Mouse (Mus musculus) bone marrow macrophage, adult 2 months (primary cell): ENCODE results near the gene Armc10. TPM values are rescaled to one million over a fixed set of nuclear protein-coding genes. Genes with fewer than 3 reads are reported as not detected.

Experiments
- H3K27ac ChIP-seq: 2 replicates; pipeline ENCODE4 v1.5.1; 2012; ENCODE audit warnings: low read depth, low read length; ENCODE audit not compliant: insufficient read depth
- H3K4me1 ChIP-seq: 2 replicates; pipeline ENCODE4 v1.6.1; 2012; ENCODE audit warnings: low read length; ENCODE audit not compliant: control insufficient read depth, insufficient read depth
- H3K4me3 ChIP-seq: 2 replicates; pipeline ENCODE4 v1.5.1; 2012; ENCODE audit warnings: mild to moderate bottlenecking, low read length, moderate library complexity; ENCODE audit not compliant: insufficient read depth
- CTCF ChIP-seq: IDR thresholded peaks from 2 replicates; pipeline ENCODE4 v1.5.1; 2012; ENCODE audit warnings: low read depth, mild to moderate bottlenecking, low read length, moderate library complexity
- POLR2A ChIP-seq: IDR thresholded peaks from 2 replicates; pipeline ENCODE4 v1.6.1; 2012; ENCODE audit warnings: mild to moderate bottlenecking, low read depth, low read length, borderline replicate concordance
- polyA plus RNA-seq: library from polyadenylated mRNA; stranded (reverse); fragments of >200 nt; gene quantifications from 2 replicates; pipeline ENCODE4 v1.2.4, GENCODE M21; 2012; ENCODE audit not compliant: missing spikeins, insufficient read depth, insufficient read length

Armc10 gene
- polyA plus RNA-seq, 1 experiment, result 33.2 TPM

DNA sequence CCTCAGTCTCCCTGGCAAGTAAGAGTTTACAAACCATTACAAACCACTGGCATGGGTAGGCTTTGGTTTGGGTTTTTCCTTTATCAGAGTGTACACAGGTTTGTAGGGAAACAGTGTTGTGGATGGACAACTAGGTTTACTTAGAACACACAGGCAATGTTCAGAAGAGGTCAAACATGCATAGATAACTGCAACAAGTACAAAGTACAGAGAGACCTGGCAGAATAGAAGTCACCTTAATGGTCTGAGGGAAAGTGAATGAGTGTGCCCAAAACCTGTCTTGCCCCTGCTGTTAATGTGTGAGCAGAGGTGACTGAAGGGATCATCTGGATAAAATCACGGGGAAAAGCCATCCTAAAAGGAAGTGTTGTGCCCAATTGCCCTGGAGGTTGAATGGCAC, 2.0 kb upstream of the Armc10 start:
- no peak overlapping the region for H3K27ac ChIP-seq
- peaks cover 6% of the 10 kb centered on the region for H3K4me1 ChIP-seq
- H3K4me3 ChIP-seq, result no peak overlapping the region
- TF ChIP-seq CTCF (no peak), POLR2A (no peak)

DNA sequence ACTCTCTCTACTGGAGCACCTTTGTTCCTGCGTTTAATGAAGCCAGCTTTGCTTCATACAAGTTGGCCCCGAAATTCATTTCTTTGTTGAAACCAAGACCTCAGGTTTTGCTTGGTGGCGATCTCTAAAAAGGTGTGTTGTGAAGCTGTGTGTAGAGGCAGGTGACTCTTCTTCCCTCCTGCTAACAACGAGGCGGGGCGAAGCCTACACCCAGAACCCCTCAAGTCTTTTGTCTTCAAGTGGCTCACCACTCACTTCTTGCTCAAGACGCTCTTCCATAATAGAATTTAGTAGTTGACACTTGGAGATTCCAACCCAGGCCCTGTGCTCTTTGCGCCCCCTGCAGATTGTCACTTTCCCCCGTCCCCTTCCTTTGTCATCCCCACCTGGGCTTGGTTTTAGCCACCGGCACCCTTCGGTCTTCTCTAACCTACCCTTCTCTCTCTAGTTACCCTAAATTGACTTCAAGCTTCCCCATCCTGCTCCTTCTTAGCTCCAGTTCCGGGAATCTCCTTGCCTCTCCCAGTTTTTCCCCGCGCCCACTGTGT, 648 bp upstream of the Armc10 start:
- no peak for TF ChIP-seq POLR2A
- TF ChIP-seq CTCF, result no peak; the same call in 1 of the 2 replicates
- H3K4me3 ChIP-seq, result peak overlapping the region; percentile 41
- peaks cover 6% of the 10 kb centered on the region for H3K4me1 ChIP-seq
- H3K27ac ChIP-seq, result no peak overlapping the region

DNA sequence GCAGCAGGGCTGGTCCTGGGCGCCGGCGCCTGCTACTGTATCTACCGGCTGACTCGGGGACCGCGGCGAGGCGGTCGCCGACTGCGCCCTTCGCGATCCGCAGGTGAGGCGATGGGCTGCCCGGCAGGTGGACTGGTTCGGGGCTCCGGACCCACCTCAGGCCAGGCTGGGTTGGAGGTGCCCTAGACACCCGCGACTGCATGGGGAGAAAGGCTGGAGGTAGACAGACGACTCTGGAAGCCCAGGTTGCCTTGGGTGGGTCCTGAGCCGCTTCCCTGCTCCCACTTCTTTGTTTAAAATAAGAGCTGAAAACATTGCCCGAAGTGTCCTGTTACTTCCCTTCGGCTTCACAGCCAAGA, 499 bp downstream of the Armc10 start:
- Histone ChIP-seq H3K4me1 (peaks cover 6% of the 10 kb centered on the region), H3K4me3 (peak overlapping the region; percentile 81), H3K27ac (peak overlapping the region; percentile 55)
- no peak for TF ChIP-seq CTCF
- TF ChIP-seq POLR2A, result no peak

DNA sequence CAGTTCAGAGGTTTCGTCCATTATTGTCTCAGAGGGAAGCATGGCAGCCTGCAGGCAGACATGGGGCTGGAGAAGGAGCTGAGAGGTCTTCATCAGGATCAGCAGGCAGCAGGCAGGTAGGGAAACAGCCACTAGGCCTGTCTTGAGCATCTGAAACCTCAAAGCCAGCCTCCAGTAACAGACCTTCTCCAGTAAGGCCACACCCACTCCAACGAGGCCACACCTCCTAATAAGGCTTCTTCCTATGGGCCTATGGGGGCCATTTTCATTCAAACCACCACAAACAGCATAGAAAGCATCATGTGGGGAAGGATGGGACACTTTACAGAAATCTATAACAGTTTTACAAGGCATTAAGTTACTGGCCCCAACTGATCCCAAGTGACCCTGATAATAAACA, 5.1 kb downstream of the Armc10 start:
- no peak overlapping the region for H3K4me3 ChIP-seq
- no peak for TF ChIP-seq CTCF
- TF ChIP-seq POLR2A, result no peak
- peaks cover 12% of the 10 kb centered on the region for H3K4me1 ChIP-seq
- H3K27ac ChIP-seq, result no peak overlapping the region

DNA sequence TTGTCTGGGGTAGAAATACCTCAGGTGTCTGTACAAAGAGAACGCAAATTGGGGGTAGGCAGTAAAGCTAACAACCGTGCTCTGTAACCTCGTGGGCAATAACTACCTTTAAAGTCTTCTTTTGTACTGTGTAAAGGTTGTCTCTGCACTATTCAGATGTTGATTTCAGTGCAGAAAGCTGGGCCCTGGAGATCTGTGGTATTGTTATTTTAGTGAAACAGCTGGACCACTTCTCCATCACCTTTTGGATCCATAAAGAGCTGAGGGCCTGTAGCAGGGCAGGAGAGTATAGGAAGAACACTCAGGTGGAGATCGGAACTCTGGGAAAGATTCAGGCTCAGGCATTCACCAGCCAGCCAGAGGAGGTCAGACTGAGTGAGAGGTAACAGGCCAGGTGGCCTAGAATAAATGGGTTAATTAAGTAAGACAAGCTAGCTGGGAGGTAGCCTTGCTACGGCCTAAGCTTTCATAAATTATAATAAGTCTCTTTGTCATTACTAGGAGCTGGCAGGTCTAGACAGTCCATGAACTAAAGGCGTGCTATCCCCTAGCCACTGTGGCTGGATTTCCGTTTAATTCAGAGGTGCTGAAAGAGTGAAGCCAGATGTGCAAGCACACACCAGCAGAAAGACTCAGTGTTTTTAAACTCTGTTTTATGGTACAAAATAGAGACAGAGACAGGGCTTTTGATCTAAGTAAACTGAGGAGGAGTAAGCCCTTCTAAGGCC, 6.4 kb downstream of the Armc10 start:
- peaks cover 11% of the 10 kb centered on the region for H3K4me1 ChIP-seq
- no peak overlapping the region for H3K4me3 ChIP-seq
- TF ChIP-seq POLR2A, result no peak
- no peak for TF ChIP-seq CTCF
- H3K27ac ChIP-seq, result no peak overlapping the region

DNA sequence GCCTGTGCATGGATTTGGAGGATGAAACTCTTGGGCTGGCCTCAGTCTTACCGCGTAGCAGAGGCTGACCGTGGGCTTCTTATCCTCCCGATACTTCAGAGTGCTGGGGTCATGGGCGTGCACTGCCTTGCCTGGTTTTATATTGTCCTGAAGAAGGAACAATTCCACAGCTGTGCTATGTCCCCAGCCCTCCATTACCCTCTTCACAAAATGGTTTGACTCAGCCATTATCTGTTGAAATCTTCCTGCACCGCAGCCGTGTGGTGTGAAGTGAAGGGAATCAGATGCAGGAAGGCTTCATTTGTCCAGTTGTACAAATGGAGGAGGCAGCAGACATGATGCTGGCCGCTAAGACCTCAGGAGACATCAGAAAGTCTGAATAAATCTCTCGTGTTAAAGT, 11.3 kb downstream of the Armc10 start:
- peaks cover 12% of the 10 kb centered on the region for H3K4me1 ChIP-seq

DNA sequence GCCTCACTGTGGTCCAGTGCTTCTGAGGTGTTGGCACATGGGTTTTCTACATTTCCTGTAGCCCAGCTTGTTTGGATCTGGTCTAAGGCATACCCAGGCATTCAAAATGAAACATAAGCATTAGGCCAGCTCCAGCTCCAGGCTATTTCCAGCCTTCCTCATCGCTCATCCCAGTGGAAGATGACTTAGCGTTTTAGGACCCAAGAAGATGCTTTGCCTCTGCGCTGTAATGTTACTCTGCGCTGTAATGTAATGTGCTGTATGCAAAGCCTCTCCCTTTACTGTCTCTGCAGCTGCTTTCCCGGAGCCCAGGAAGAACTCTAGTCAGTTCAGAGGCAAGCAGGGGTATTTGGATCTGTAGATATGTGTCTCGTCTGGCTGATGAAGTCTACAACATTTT, 12.4 kb downstream of the Armc10 start:
- no peak for TF ChIP-seq POLR2A
- TF ChIP-seq CTCF, result no peak
- H3K27ac ChIP-seq, result no peak overlapping the region
- peaks cover 12% of the 10 kb centered on the region for H3K4me1 ChIP-seq
- H3K4me3 ChIP-seq, result no peak overlapping the region

More for the DNA sequence above, 11.3 kb downstream of the Armc10 start:
- no peak overlapping the region for H3K4me3 ChIP-seq
- H3K27ac ChIP-seq, result no peak overlapping the region
- no peak for TF ChIP-seq CTCF
- no peak for TF ChIP-seq POLR2A

DNA sequence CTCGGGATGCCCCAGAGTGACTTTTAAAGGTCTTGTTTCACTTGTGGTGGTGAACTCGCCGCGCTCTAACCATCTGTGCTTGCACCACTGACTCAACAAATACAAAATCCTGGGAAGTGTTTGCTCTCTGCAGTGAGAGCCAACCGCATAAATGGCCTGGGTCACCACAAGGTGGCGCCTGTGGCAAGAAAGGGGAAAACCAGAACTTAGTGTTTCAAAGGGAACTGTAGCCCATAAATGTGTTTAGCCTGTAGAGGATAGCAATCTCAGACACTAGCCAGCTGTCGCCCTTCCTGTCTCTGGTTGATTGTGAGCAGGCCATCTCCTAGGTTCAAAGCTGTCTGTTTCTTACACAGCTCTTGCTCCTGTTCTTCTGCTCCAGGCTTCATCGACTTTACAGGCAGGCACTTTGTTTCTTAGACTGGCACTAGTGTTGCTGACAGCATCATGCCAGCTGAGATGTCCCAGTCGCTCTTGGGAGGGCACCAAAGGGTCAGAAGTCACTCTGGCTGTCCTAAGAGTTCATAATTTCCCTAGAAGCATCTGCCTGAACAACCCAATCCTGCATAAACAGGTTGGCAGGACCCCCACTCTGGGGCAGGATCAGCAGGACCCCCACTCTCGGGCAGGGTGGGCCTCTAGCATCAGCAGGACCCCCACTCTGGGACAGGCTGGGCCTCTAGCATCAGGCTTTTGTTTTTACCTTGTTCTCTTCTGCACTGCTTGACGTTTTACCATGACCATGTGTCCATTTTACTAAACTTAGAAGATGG, 13.2 kb downstream of the Armc10 start:
- TF ChIP-seq POLR2A (no peak), CTCF (peak; percentile 80)
- no peak overlapping the region for H3K4me3 ChIP-seq
- H3K27ac ChIP-seq, result no peak overlapping the region
- H3K4me1 ChIP-seq, result peaks cover 12% of the 10 kb centered on the region

DNA sequence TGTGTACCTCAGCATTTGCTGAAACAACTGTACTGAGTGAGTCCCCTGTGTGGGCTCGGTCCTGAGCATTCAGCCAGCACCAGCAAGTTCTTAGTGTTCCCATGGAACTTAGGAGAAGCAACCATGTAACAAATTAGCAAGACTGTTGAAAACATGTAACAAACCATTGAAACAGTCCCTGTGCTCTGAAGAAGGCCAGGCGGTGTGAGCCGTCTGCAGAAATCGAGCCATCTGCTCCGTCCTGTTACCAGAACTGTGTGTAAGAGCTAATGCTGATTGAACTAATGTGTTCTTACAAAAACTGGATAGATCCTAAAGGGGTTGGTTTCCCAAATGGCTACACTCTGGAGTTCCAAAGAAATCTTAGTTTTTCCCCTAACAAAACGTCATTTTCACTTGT, 15.2 kb downstream of the Armc10 start:
- Histone ChIP-seq H3K4me1 (peaks cover 6% of the 10 kb centered on the region), H3K27ac (no peak overlapping the region), H3K4me3 (no peak overlapping the region)
- no peak for TF ChIP-seq CTCF
- TF ChIP-seq POLR2A, result no peak

DNA sequence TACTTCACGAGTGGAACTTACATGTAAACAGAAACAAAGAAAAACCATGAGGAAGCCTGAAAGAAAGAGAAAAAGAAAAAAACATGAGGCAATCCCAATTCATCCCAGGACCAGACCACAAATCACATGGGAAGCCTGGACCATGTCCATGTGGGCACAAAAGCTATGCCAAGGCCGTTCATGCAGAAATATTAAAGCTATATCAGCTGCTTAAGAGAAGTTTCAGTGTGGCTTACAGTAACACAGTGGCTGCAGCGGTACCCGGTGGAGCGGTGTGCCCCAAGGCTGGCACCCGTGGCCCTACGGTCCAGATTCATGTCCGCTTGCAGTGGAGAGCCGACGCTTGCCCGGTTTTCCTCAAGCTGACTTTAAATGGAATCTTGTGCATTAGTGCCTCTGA, 17.5 kb downstream of the Armc10 start:
- TF ChIP-seq CTCF, result no peak
- TF ChIP-seq POLR2A, result no peak
- Histone ChIP-seq H3K4me1 (peaks cover 3% of the 10 kb centered on the region), H3K27ac (no peak overlapping the region), H3K4me3 (no peak overlapping the region)
